Mouse (Mus musculus) G1E-ER4 (cell line): ENCODE measurements around the gene Hist1h4i. TPM values are rescaled to one million over a fixed set of nuclear protein-coding genes. Genes with fewer than 3 reads are reported as not detected.
"Not testable (repeated sequence)": the region's sequence is repeated elsewhere in the genome, so short reads cannot be mapped to it uniquely, and the experiment has no call there.

Source experiments
- GATA1 ChIP-seq: IDR thresholded peaks from one replicate; pipeline ENCODE4 v1.8.0; 2012; ENCODE audit warnings: low read length, inconsistent platforms
- polyA plus RNA-seq: library from polyadenylated mRNA; stranded (reverse); fragments of >175 nt; gene quantifications from 2 replicates; pipeline ENCODE4 v1.2.3, GENCODE M21; 2012

The Hist1h4i gene
- polyA plus RNA-seq, result 14.0 and 14.4 TPM in 2 replicates

GRCm38 (mm10) chr13:22041142-22041536, at the start of gene Hist1h4i:
TSS of gene Hist1h4i (minus strand) at chr13:22041362.
- not testable (repeated sequence) for TF ChIP-seq GATA1

GRCm38 (mm10) chr13:22084140-22084539, 43.0 kb upstream of the Hist1h4i start, which contains the start of gene Vmn1r188:
TSS of gene Vmn1r188 (plus strand) at chr13:22084440.
- not testable (repeated sequence) for TF ChIP-seq GATA1

GRCm38 (mm10) chr13:22063468-22063867, 22.3 kb upstream of the Hist1h4i start:
- no peak for TF ChIP-seq GATA1

GRCm38 (mm10) chr13:22061422-22061821, 20.3 kb upstream of the Hist1h4i start:
- no peak for TF ChIP-seq GATA1

GRCm38 (mm10) chr13:22053754-22054153, 12.6 kb upstream of the Hist1h4i start:
- no peak for TF ChIP-seq GATA1

- no peak for TF ChIP-seq GATA1
Measured at GRCm38 (mm10) chr13:22051523-22051859, 10.3 kb upstream of the Hist1h4i start.

- TF ChIP-seq GATA1, result no peak
Measured at GRCm38 (mm10) chr13:22050591-22051522, 9.7 kb upstream of the Hist1h4i start.

- TF ChIP-seq GATA1, result no peak
Measured at GRCm38 (mm10) chr13:22049737-22050440, 8.7 kb upstream of the Hist1h4i start.

GRCm38 (mm10) chr13:22049041-22049440, 7.9 kb upstream of the Hist1h4i start:
- TF ChIP-seq GATA1, result no peak

- no peak for TF ChIP-seq GATA1
Measured at GRCm38 (mm10) chr13:22045311-22045710, 4.1 kb upstream of the Hist1h4i start.

GRCm38 (mm10) chr13:22044432-22045155, 3.4 kb upstream of the Hist1h4i start:
- no peak for TF ChIP-seq GATA1

- TF ChIP-seq GATA1, result no peak
Measured at GRCm38 (mm10) chr13:22043503-22044431, 2.6 kb upstream of the Hist1h4i start.

- TF ChIP-seq GATA1, result not testable (repeated sequence)
Measured at GRCm38 (mm10) chr13:22042568-22043502, 1.7 kb upstream of the Hist1h4i start, which contains the start of the genes Hist1h2ag and Hist1h2bj. TSS of gene Hist1h2ag (minus strand) at chr13:22042944. TSS of gene Hist1h2bj (plus strand) at chr13:22043214.
